In the genomic region with DNA sequence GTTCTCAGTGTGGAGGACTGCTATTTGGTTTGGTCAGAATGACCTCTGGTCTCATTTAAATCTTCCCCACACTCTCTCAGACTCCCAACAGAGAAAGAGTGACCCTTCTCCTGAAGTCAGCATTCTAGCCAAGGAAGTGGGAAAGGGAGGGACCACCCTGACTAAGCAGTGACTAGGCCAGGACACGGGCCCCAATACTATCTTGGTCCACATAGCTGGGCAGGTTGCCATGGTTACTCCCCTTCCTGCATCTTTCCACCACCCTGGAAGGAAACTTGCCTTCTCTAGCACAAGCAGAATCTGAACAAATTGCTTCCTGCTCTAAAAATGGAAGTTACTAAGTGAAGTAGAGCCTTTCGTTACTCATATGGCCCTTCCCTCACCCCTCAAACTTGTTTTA, we compare ENCODE assay signal across 8 mouse cellular contexts. TPM values are rescaled to one million over a fixed set of nuclear protein-coding genes. Genes with fewer than 3 reads are reported as not detected.
A peak's percentile ranks its signal among the peaks of the same experiment; 100 is the strongest.
DNase-seq lines count a peak whose midpoint lies in the region; ATAC-seq and TF ChIP-seq lines count a peak whose summit lies in the region.
"Had no signal": no experiment of that assay in that cellular context is flagged by ENCODE, and none has a peak within 500 bp of the region (broad histone marks: within the 10 kb centered on the region; RNA-seq: fewer than 3 reads in every experiment).

No protein-coding gene starts in this region.

- H3K9ac ChIP-seq in kidney, postnatal 0 days (ENCODE audit: low read depth, low read length), result no peak overlapping the region
- H3K9ac ChIP-seq: neural tube, embryonic 12.5 days had no signal

- H3K27ac ChIP-seq in kidney, postnatal 0 days, result no peak overlapping the region
- H3K27ac ChIP-seq: neural tube, embryonic 12.5 days had no signal

- H3K4me3 ChIP-seq in kidney, postnatal 0 days (replicated peaks; ENCODE audit: low read depth, low read length), result no peak overlapping the region
- H3K4me3 ChIP-seq: neural tube, embryonic 12.5 days had no signal

- no peak for ATAC-seq in kidney, postnatal 0 days (replicated peaks; ENCODE audit: low FRiP score, low read depth)
- ATAC-seq in inflammation-experienced regulatory T-cells, adult 6 months, result no peak

- no peaks in the 10 kb centered on the region for H3K27me3 ChIP-seq in kidney, postnatal 0 days (ENCODE audit: insufficient read depth, low read length)
- H3K27me3 ChIP-seq: neural tube, embryonic 12.5 days had no signal

- no peaks in the 10 kb centered on the region for H3K9me3 ChIP-seq in kidney, postnatal 0 days (replicated peaks; ENCODE audit: low read length)
- H3K9me3 ChIP-seq: neural tube, embryonic 12.5 days had no signal

- no peak overlapping the region for H3K4me2 ChIP-seq in kidney, postnatal 0 days (ENCODE audit: low read length)
- H3K4me2 ChIP-seq: neural tube, embryonic 12.5 days had no signal

- peak; percentile 36 for DNase-seq in urinary bladder, postnatal 25 days (ENCODE audit: low spot score)
- DNase-seq in urinary bladder, postnatal 10 days (ENCODE audit: low spot score), result no peak
- DNase-seq in gastrocnemius, postnatal 25 days, result peak; percentile 56
- peak; percentile 71 for DNase-seq in kidney, postnatal 0 days (ENCODE audit: low spot score)
- DNase-seq in spleen, postnatal 10 days (ENCODE audit: low spot score in 2 of 2), result no peak
- DNase-seq in right cerebral cortex, adult 18-20 months, result no peak

- WGBS in kidney, postnatal 0 days, result 32% methylated on average over 2 of the region's 2 CpGs

- H3K4me1 ChIP-seq in kidney, postnatal 0 days (replicated peaks; ENCODE audit: insufficient read depth, low read length), result no peaks in the 10 kb centered on the region; the same call in none of the 2 replicates

- TF ChIP-seq CTCF in kidney, postnatal 0 days (IDR thresholded peaks at IDR 0.05; ENCODE audit: low read depth), result no peak

- no peaks in the 10 kb centered on the region for H3K36me3 ChIP-seq in kidney, postnatal 0 days (ENCODE audit: insufficient read depth, low read length)
- H3K36me3 ChIP-seq: neural tube, embryonic 12.5 days had no signal

RNA-seq across cellular contexts. Expression of a gene that starts 54.5 kb away (rescaled TPM):
- not detected for total RNA-seq in gastrocnemius, postnatal 25 days (2021)
- polyA plus RNA-seq in kidney, postnatal 0 days (2015; fragmentation: Nextera tagmentation; extraction: Ambion mirVana), result 0.08 TPM in 1 of 2 replicates, not detected in the other
- not detected for polyA plus RNA-seq in inflammation-experienced regulatory T-cells, adult 6 months (2017; shearing (Covaris generic))
- polyA plus RNA-seq: neural tube, embryonic 12.5 days had no signal

Comparison
In these comparisons a context has a peak if more than half of its experiments do, and no peak if none do; other contexts are left out.
1. DNase-seq: peak in urinary bladder, postnatal 25 days (single experiment), gastrocnemius, postnatal 25 days (single experiment) and kidney, postnatal 0 days (single experiment); none in urinary bladder, postnatal 10 days (single experiment), spleen, postnatal 10 days (0 of 2) and right cerebral cortex, adult 18-20 months (single experiment).